Mouse (Mus musculus): ENCODE data around the gene Btnl2.

Gene Btnl2

DNA sequence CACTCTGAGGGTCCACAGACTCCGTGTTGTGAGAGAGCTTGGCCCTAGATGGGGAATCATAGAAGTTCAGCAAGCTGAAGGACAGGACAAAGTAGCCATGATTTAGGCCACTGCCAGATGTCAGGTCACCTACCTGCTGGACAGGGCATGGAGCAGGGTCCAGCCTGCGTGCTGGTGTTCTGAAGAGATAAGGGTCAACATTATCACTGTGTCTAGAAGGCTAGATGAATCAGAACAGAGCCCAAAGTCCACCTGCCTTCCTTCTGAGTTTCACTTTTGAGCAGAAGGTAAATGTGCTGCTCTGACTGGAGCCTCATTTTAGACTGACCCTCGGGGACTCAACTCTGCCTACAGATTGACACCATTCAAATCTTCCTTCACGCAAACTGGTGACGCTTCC, at the start of gene Btnl2:
Btnl2 (plus strand) TSS at position 284 of the 400 bp plus-strand sequence.
- DNase-seq, result no peak

DNA sequence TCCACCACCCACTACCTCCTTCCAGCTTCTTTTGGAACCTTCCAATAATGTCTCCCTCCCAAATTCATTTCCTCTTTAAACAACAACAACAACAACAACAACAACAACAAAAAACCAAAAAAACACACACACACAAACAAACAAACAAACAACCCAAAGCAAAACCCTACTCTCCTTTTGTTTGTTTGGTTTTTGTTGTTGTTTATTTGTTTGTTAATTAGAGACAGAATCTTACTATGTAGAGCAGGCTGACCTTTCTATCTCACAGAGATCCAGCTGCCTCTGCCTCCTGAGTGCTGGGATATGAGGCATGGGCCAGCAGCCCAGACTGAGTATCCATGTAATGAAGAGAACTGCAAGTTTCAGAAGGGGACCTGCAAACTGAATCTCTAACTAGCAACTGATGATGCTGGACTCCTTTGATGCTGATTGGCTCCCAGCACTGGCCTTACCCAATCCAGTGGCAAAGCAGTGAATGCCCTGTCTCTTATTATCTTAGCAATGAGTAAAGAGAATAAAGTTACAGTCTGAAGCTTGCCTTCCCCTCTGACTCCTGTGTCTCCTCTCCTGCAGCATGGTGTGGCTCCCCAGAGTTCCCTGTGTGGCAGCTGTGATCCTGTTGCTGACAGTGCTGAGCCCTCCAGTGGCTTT, 49.1 kb upstream of the Btnl2 start, which contains the start of gene H2-Eb1:
H2-Eb1 (plus strand) TSS at position 488 of the 651 bp plus-strand sequence.
- DNase-seq, result peak; percentile 91 to 95

DNA sequence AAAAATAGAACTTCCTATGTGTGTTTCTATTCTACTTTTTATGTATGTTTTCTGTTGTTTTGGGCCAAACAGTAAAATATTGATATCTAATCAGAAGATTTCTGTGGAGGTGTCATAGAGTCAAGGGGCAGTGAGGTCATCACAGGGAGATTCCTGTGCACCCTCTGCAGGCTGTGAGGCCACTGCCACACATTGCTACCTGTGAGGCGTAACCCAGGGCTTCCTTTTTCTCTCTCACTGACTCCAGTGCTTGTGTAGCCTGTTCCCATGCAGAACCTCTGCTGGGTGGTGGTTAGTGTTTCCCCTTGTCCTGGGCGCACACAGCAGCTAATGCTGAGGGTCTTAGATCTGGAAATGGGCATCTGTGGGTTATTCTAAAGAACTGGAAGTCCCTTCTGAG, 48.2 kb upstream of the Btnl2 start:
- DNase-seq, result peak; percentile 77 to 79

DNA sequence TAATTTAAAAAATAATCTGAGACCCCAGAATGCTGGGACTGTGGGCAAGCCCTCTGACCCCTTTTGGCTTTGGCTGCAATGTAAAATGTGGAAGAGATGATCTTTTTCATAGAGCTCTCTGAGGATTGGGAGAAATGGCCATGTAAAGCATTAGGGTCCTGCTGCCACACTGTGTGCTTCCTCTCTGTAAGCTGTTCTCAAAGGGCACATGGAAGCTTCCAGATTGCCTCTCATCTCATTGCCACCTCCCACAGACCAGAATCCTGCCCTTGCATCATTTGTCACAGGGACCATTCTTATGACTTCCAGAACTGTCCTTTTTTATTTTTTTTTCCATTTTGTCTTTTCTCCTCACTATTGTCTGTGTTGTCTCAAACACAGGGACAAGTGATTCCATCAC, 47.4 kb upstream of the Btnl2 start:
- DNase-seq, result peak; percentile 53

DNA sequence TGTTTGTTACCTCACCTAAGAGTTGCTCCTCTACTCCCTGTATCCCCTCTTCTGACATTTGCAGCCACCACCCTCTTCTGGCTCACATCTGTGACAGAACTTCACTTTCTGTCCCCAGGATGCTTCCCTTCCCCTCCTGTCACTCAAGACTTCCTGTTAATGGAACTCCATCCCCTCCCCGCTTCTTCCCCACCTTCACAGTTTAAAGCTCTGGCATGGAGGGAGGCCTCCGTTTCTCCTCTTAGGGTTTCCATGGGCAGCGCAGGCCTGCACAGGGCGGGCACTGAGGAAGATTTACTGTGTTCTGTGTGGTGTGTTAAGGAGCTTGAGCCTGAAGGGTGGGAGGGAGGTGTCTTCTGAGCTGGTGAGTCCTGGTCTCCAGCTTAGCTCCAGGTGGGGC, 46.5 kb upstream of the Btnl2 start:
- peak; percentile 56 to 63 for DNase-seq

DNA sequence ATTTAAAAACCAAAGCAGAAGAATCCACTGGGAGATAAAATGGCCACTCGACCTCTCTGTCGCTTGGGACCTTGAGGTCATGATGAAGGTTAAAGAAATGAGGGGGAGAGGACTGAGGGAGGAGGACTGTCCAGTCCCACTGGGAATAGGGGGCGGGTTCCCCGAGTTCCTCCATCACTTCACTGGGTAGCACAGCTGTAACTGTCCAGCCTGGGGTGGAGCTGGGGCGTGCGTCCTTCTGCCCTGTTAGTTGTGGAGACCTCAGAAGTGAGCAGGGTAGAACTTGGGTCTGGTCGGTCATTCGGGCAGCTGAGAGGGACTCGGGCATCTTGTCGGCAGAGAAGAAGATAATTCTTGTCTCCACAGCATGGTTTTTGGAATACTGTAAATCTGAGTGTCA, 45.4 kb upstream of the Btnl2 start:
- DNase-seq, result peak; percentile 42 to 53

DNA sequence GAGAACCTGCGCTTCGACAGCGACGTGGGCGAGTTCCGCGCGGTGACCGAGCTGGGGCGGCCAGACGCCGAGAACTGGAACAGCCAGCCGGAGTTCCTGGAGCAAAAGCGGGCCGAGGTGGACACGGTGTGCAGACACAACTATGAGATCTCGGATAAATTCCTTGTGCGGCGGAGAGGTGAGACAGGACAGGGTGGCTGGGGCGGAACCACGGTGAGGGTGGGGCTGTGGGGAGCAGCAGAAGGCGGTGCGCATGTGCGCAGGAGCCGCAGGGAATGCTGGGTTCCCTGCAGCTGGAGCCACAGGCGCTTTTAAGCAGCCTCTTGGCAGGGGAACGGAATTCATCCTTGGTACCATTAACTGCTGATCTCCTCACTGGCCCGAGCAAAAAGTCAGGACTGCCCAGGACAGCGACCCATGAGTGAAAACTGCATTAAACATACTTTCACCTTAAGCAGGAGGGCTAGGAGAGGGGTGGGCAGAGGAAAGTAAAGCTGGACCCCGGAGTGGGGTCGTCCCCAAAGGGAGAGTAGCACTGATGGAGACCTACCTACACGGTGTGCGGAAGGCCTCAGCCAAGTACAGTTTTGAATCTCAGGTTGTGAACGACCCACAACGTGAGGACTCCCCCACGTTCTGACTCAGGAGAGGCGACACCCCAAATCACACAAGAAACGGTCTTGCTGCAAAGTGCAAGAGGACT, 44.8 kb upstream of the Btnl2 start:
- peak; percentile 65 to 68 for DNase-seq

DNA sequence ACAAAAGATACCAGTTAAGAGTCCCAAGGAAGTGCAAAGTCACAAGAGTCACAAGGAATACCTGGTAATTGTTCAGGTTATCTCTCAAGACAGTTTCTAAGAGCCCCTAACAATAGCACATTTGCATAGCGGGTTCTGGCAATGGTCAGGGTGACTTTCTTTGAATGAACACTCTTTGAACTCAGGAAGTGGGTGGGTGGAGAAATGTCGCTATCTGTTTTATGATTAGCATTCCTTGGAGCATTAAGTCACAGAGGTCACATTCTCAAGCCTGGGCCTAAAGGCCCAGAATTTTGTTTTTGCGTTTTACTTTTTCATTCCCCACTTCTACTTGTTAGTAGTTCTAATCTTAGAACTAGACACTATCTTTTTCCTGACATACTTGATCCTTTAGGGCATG, 44.1 kb upstream of the Btnl2 start:
- peak; percentile 50 for DNase-seq

DNA sequence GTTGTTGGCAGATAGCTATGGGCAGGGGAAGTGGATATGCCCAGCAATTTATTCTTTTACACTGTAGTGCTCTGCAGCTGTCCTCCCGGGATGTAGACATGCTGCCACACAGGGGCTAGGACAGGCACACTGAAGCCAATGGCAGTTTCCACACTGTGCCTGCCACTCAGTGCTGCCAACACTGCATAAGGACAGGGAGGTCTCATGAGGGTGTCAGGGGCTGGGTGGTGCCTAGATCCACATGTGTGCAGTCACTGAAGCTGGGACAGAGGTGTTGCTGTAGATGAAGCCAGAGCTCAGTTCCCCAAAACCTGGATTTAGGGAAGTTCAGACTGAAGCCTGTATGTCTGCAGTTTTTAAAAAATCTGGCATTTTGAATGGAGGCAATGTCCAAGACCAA, 42.4 kb upstream of the Btnl2 start:
- peak; percentile 54 to 55 for DNase-seq

DNA sequence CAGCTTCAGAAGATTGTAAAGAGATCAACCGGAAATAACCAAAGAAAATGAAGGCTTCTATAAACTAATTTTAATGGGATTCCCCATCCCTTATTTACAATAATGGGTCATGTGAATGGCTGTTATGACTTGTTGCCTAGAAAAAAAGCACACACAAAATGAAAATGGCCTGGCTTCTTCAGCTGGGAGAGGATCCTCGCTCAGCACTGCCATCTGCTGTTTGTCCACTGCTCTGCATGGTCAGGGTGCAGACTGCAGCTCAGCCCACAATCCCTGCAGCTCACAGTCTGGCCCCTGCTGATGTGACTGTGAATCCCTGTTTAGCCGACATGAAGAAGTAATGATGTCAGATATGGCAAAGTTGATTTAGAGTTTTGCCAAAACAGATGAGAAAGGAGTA, 41.2 kb upstream of the Btnl2 start:
- DNase-seq, result peak; percentile 90 to 92

DNA sequence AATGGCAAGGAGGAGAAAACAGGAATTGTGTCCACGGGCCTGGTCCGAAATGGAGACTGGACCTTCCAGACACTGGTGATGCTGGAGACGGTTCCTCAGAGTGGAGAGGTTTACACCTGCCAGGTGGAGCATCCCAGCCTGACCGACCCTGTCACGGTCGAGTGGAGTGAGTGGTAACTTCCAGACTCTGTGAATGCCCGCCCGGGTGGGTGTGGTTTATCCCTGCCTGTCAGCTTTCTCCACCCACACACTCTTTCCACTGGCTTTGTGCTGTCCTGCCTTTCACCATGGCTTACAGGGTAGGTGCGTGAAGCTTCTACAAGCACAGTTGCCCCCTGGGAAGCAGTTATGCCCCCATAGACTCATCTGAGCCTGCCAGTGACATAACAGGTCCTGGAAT, 40.3 kb upstream of the Btnl2 start:
- DNase-seq, result peak; percentile 63

DNA sequence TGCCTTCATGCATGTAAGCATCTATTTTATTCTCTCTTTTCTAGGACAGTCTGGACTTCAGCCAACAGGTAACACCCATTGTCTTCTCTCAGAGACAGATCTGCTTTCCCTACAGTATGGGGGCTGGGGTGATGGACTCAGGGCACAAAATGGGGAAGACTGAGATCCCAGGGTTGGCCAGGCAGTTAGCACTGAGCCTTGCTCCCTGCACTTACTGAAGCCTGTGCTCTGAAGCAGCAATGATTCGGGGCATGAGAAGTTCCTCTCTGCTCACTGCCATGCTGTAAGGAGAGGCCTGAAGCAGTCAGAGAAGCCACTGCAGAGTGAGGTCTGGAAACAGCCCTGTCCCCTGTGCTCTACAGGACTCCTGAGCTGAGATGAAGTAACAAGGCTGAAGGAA, 39.1 kb upstream of the Btnl2 start:
- peak; percentile 40 to 47 for DNase-seq

DNA sequence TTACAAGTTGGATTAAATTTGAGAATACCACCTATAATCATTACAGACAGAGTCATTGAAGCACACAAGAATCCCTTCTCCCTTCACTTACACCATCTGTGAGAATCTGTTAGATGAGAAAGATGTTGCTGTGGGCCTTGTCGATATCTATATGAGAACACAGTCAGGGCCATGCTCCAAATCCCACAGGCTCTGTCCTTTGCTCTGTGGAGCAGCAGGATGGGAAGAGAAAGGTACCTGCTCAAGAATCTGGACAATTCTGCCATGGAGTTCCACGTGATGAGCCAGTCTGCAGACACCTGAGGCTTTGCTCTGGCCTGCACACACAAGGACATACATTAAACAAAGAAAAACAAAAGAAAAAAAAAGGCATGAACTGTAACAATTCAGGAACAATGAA, 37.9 kb upstream of the Btnl2 start:
- DNase-seq, result peak; percentile 46 to 55

DNA sequence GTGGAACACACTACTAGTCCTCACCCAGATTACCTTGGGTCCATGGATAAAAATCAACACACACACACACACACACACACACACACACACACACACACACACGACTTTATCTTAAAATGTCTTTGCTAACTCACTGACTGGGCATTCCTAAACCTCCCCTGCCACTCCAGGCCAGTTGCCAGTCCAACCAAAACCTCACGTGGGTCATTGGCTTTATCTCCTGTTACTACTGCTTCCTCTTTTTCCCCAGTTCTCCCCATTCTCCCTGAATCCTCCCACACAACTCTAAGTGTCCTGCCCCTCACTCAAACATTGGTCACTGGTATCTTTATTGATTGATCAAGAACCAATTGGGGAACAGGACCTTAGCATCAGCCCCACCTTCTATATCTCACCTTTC, 37.3 kb upstream of the Btnl2 start:
- peak; percentile 48 to 51 for DNase-seq

DNA sequence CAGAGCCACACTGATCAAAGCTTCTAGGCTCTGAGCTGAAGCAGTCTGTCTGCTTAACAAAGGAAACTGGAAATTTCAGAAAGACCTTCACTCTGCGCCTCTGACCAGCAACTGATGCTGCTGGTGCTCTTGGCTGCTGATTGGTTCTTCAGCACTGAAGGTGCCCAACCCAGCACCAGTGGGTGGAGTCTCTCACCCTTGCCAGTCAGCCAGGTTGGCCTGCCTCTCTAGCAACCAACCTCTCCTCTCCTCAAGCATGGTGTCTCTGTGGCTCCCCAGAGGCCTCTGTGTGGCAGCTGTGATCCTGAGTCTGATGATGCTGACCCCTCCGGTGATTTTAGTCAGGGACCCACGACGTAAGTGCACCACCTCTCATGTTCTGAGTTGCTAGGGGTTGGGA, 29.2 kb upstream of the Btnl2 start, which contains the start of gene H2-Eb2:
H2-Eb2 (plus strand) TSS at position 230 of the 400 bp plus-strand sequence.
- peak; percentile 82 to 86 for DNase-seq

DNA sequence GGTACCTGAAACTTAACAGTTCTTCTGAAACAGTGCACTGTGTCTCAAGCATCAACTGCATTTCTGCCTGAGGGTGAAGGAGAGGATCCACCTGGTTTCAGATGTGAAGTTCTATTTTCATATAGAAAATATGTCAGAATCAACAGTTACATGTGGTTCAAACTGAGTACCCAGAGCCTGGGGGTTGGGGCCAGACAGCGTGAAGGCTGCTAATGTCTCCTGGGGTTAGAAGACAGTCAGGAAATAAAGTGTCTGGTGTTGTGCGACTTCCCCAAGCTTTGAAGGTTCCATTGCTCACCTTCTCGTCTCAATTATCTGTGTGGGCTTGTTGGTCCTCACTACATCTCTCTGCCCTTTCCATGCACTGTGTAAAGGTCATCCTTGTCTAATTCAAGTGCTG, 28.2 kb upstream of the Btnl2 start:
- peak; percentile 50 to 54 for DNase-seq

DNA sequence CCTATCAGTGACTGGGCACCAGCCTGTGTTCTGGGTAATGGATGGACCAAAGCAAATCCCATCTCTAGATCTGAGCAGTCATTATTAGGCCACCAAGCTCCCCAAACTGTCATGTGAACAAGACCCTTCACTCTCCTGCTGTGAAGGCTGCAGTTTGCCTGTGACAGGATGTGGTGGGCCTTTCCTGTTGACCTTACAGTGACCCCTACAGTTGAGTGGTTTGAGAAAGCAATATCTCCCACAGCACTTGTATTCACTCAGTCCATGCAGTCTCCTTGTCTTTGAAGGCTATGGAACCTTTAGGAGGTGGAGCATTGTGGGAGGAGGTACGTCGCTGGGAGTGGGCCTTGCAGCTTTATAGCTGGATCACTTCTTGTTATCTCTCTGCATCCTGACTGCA, 24.8 kb upstream of the Btnl2 start:
- DNase-seq, result peak; percentile 69 to 74

DNA sequence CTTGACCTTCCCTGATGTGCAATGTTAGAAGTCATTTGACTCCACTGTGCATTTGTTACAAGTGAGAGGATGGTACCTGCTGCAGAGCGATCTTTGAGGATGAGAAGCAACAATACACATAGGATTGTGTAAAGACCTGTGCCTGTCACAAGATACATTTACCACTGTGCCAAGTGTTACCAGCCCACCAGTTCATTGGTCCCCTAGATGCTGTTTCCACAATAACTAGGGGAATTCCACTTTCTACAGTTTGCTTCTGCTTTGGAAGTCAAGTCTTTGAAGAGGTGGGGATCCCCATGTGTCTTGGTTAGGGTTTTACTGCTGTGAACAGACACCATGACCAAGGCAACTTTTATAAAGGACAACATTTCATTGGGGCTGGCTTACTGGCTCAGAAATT, 23.4 kb upstream of the Btnl2 start:
- peak in 1 of 2 experiments; percentile 20 for DNase-seq

DNA sequence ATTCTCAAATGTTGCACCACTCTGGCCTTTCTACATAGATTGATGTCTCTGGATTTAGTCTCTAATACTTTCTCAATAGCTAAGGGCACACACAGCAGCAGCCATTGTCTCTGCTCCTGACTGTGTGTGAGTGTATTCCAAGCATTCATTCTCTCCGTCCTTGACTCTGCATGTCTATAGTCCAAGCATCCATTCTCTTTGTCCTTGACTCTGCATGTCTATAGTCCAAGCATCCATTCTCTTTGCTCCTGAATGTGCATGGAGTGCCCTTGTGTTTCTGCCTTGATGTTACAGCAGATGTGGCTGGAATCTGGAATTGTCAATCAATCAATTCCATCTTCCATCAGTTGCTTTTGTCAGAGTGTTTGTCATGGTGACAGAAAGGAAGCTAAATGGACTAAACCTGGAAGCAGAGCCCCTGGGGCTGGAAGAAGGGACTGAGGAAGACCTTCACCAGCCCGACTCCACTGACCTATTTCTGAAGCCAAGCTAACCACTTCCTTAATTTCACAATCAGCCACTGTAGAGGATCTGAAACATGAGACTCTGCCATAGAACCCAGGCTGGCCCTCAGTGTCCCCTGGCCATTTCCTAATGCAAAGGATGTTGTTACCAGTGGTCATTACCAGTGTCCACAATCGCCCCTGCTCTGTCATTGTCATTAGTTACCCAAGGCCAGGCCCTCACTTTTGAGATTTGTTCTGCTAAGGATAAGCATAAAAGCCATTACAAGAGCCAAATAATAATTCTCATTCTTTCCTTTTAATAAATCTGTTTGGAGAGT, 13.8 kb upstream of the Btnl2 start:
- peak; percentile 53 to 56 for DNase-seq

DNA sequence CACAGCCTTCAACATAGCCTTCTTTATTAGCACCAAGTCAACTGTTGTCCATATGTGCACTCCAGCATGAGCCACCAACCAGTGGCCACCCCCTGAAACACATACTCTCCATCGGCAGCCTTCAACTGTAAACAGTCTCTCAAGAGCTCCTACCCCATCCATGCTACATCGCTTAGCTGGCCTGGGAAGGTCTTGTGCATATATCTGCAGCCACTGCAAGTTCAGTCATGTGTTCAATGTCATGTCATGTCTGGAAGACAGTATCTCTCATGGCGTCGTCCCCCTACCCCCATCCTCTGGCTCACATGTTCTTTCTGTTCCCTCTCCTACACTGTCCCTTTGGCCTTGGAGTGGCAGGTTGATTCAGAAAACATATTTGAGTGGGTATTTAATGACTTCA, 9.7 kb upstream of the Btnl2 start:
- DNase-seq, result peak; percentile 56 to 59

DNA sequence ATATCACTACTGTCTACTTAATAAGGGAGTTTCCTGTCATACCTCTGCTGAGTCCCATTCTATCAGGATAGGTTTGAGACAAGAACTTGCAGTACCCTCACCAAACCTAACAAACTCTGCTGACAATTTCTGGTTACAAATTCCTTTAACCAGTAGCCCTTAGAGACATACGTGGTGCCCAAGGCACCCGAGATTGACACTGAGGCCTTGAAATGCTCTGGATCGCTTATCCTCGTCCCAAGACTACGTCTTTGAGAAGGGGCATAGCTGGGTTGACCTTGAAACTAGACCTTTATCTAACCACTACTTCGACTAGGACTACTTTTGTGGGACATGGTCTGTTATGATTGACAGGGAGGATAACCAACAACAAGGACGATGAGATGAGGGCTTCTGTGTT, 9.1 kb upstream of the Btnl2 start:
- DNase-seq, result peak; percentile 57 to 65

DNA sequence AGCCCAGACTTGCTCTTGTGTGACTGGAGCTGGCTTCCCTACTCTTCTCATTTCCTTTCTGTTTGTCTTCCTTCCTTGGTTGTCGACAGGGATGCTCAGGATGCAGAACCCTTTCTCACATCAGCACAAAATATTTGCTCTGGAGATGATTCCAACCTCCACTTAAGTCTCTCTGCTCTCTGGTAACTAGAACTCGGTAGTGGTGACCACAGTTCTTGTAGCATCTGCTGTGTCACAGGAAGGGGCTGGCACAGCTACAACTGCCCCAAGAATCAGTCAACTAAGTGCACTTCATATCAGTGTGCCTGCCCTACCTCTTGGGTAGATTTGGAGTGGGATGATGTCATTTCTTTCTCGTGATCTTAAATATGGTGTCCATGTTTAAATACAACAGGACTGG, 8.6 kb upstream of the Btnl2 start:
- DNase-seq, result peak; percentile 60 to 65

DNA sequence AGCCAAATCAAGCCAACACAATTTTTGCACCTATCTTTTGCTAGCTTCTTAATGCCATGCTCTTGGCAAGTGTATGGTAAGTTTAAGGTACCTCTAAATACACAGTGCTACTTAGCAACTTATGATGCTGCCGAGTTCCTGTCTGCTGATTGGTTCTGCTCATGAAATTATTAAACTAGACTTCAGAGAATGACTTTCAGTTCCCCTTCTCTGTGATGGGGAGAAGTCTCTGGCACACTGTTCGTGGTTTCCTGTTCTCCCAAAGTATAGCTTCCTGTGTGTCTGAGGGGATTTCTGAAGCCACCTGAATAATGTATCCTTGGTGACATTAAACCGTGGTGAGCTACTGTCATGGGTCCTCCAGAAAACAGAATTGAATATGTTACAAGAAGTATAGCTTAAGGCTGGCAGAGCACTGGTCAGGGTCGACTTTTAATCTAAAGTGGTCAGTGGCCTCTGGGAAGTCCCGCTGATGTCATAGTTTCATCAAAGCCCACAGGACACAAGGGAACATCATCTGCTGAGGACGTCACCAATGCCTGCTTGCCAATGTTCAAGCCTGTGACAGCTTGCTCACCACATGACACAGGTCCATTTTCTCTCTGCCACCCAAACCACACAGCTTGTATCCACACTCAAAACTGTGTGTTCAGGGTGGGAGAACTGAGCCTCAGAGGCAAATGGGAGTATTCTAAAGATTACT, 6.9 kb upstream of the Btnl2 start:
- DNase-seq, result peak; percentile 89 to 94

Data from B cell, adult 2 months (primary cell).